In the genomic region with DNA sequence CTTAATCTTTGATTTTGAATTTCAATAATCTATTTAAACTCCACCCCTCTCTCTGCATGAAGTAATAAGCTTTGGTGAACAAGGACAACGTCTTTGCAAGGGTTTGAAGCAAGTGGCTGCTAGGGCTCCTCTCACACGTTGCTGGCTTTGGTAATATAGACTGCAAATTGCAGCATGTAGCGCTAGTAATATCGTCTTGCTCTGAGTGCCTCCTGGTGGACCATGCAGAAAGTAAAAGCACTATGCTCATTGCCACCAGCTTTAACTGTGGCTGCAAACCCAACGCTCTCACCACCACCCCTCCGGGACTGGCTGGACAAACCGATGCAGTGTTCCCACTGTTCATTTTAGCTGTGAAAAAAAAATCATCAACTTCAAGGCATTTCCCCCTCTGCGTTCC, we compare ENCODE assay signal across 12 mouse cellular contexts. TPM values are rescaled to one million over a fixed set of nuclear protein-coding genes. Genes with fewer than 3 reads are reported as not detected.
DNase-seq lines count a peak whose midpoint lies in the region; ATAC-seq and TF ChIP-seq lines count a peak whose summit lies in the region.
"Had no signal": no experiment of that assay in that cellular context is flagged by ENCODE, and none has a peak within 500 bp of the region (broad histone marks: within the 10 kb centered on the region; RNA-seq: fewer than 3 reads in every experiment).

No protein-coding gene starts in this region.

- intact Hi-C loops in left cerebral cortex, postnatal 14 days (cut with DNase I): no loop called here
- intact Hi-C loops in left cerebral cortex, postnatal 36 days (cut with DNase I): no loop called here

- no peak overlapping the region for H3K27ac ChIP-seq in forebrain, embryonic 14.5 days (ENCODE audit: low read depth, low read length)
- H3K27ac ChIP-seq in forebrain, embryonic 10.5 days: no peak overlapping the region
- no peak overlapping the region for H3K27ac ChIP-seq in CH12.LX (ENCODE audit: insufficient read depth, low read depth)
- no peak overlapping the region for H3K27ac ChIP-seq in liver, embryonic 14.5 days
- H3K27ac ChIP-seq: embryonic facial prominence, embryonic 13.5 days; midbrain, embryonic 13.5 days had no signal

- 57% methylated on average over 8 of the region's 8 CpGs for WGBS in forebrain, embryonic 14.5 days
- 62% methylated on average over 8 of the region's 8 CpGs for WGBS in forebrain, embryonic 10.5 days
- WGBS in liver, embryonic 14.5 days (ENCODE audit: insufficient replicate concordance): 36% methylated on average over 8 of the region's 8 CpGs

- H3K9me3 ChIP-seq in forebrain, embryonic 14.5 days (replicated peaks; ENCODE audit: control insufficient read depth, low read length): no peaks in the 10 kb centered on the region
- peaks cover 4% of the 10 kb centered on the region; the same call in 1 of the 2 replicates for H3K9me3 ChIP-seq in forebrain, embryonic 10.5 days
- H3K9me3 ChIP-seq in CH12.LX (replicated peaks; ENCODE audit: low read length): peaks cover 3% of the 10 kb centered on the region
- no peaks in the 10 kb centered on the region for H3K9me3 ChIP-seq in liver, embryonic 14.5 days (ENCODE audit: control insufficient read depth, low read length)
- H3K9me3 ChIP-seq: embryonic facial prominence, embryonic 13.5 days; heart, embryonic 12.5 days; midbrain, embryonic 13.5 days had no signal

- no peak overlapping the region for H3K4me3 ChIP-seq in forebrain, embryonic 14.5 days (ENCODE audit: low read depth, low read length)
- no peak overlapping the region for H3K4me3 ChIP-seq in forebrain, embryonic 10.5 days
- no peak overlapping the region for H3K4me3 ChIP-seq in CH12.LX (replicated peaks in 1 of 3; ENCODE audit: low read depth in 2 of 3, low read length in 2 of 3, poor library complexity in 1 of 3)
- no peak overlapping the region for H3K4me3 ChIP-seq in liver, embryonic 14.5 days (ENCODE audit: insufficient read depth in 1 of 2, low read depth in 2 of 2, low read length in 2 of 2)
- H3K4me3 ChIP-seq: embryonic facial prominence, embryonic 13.5 days; heart, embryonic 12.5 days; midbrain, embryonic 13.5 days had no signal

- TF ChIP-seq RAD21 in CH12.LX (IDR thresholded peaks at IDR 0.05; ENCODE audit: low read depth, low read length): peak; percentile 69

- H3K4me2 ChIP-seq in forebrain, embryonic 14.5 days (ENCODE audit: low read length): no peak overlapping the region
- H3K4me2 ChIP-seq in CH12.LX (ENCODE audit: insufficient read depth, low read depth, poor library complexity, severe bottlenecking): no peak overlapping the region
- no peak overlapping the region for H3K4me2 ChIP-seq in liver, embryonic 14.5 days (ENCODE audit: low read depth)
- H3K4me2 ChIP-seq: embryonic facial prominence, embryonic 13.5 days; heart, embryonic 12.5 days; midbrain, embryonic 13.5 days had no signal

- no peaks in the 10 kb centered on the region for H3K4me1 ChIP-seq in forebrain, embryonic 14.5 days (ENCODE audit: control insufficient read depth, insufficient read depth, low read length)
- no peaks in the 10 kb centered on the region for H3K4me1 ChIP-seq in forebrain, embryonic 10.5 days
- H3K4me1 ChIP-seq in CH12.LX (ENCODE audit: control insufficient read depth in 1 of 2, insufficient read depth in 2 of 2): peaks cover 0 to 7% of the 10 kb centered on the region in 2 experiments; a peak in 1 of 4 replicates
- H3K4me1 ChIP-seq in liver, embryonic 14.5 days (replicated peaks; ENCODE audit: control insufficient read depth in 2 of 2, insufficient read depth in 2 of 2, low read length in 1 of 2): peaks cover 1% of the 10 kb centered on the region in 2 experiments
- H3K4me1 ChIP-seq: embryonic facial prominence, embryonic 13.5 days; heart, embryonic 12.5 days; midbrain, embryonic 13.5 days had no signal

- no peaks in the 10 kb centered on the region for H3K36me3 ChIP-seq in forebrain, embryonic 14.5 days (ENCODE audit: control insufficient read depth, insufficient read depth, low read length)
- H3K36me3 ChIP-seq in forebrain, embryonic 10.5 days (replicated peaks): no peaks in the 10 kb centered on the region
- H3K36me3 ChIP-seq in CH12.LX (replicated peaks in 1 of 2; ENCODE audit: control insufficient read depth in 1 of 2, insufficient read depth in 1 of 2, low read length in 1 of 2): no peaks in the 10 kb centered on the region
- H3K36me3 ChIP-seq in liver, embryonic 14.5 days (replicated peaks; ENCODE audit: control insufficient read depth, insufficient read depth, low read depth): no peaks in the 10 kb centered on the region
- H3K36me3 ChIP-seq: embryonic facial prominence, embryonic 13.5 days; heart, embryonic 12.5 days; midbrain, embryonic 13.5 days had no signal

- H3K79me2 ChIP-seq in CH12.LX (replicated peaks; ENCODE audit: control insufficient read depth, extremely low read depth, insufficient read depth, poor library complexity, severe bottlenecking): no peaks in the 10 kb centered on the region

- TF ChIP-seq POLR2A in CH12.LX (IDR thresholded peaks at IDR 0.05; ENCODE audit: low read depth, low read length): no peak

- no peaks in the 10 kb centered on the region for H3K27me3 ChIP-seq in forebrain, embryonic 14.5 days (replicated peaks; ENCODE audit: control insufficient read depth, insufficient read depth, low read length)
- no peaks in the 10 kb centered on the region for H3K27me3 ChIP-seq in forebrain, embryonic 10.5 days (ENCODE audit: poor library complexity, severe bottlenecking)
- no peaks in the 10 kb centered on the region for H3K27me3 ChIP-seq in CH12.LX (replicated peaks)
- H3K27me3 ChIP-seq in liver, embryonic 14.5 days (ENCODE audit: control insufficient read depth, insufficient read depth, low read length): no peaks in the 10 kb centered on the region
- H3K27me3 ChIP-seq: embryonic facial prominence, embryonic 13.5 days; heart, embryonic 12.5 days; midbrain, embryonic 13.5 days had no signal

- DNase-seq in forebrain, embryonic 14.5 days (ENCODE audit: low spot score): peak; percentile 32
- DNase-seq in forebrain, embryonic 10.5 days (ENCODE audit: extremely low spot score, low spot score): no peak
- peak; percentile 39 for DNase-seq in left cerebral cortex, postnatal 14 days (ENCODE audit: low spot score in 2 of 2)
- DNase-seq in left cerebral cortex, postnatal 36 days (ENCODE audit: low spot score in 2 of 2): no peak
- peak; percentile 48 for DNase-seq in CH12.LX (ENCODE audit: extremely low read depth)
- no peak for DNase-seq in liver, embryonic 14.5 days (ENCODE audit: low read depth in 3 of 3, low spot score in 3 of 3)
- no peak for DNase-seq in yolk sac, embryonic 10.5 days (ENCODE audit: low spot score)
- DNase-seq in cerebellum, adult 11 months: no peak
- DNase-seq: adrenal gland, postnatal 25 days had no signal

- no peak for ATAC-seq in forebrain, embryonic 14.5 days
- ATAC-seq in liver, embryonic 14.5 days (ENCODE audit: insufficient read depth): peak; percentile 59; the same call in 1 of the 2 replicates
- ATAC-seq: midbrain, embryonic 13.5 days had no signal

- no peak for TF ChIP-seq EP300 in CH12.LX (IDR thresholded peaks at IDR 0.05; ENCODE audit: low read length)
- TF ChIP-seq EP300 in liver, embryonic 14.5 days (IDR thresholded peaks at IDR 0.05; ENCODE audit: low read depth): no peak

- H3K9ac ChIP-seq in forebrain, embryonic 14.5 days (ENCODE audit: low read length): no peak overlapping the region
- no peak overlapping the region for H3K9ac ChIP-seq in CH12.LX (ENCODE audit: insufficient read depth, low read depth)
- no peak overlapping the region for H3K9ac ChIP-seq in liver, embryonic 14.5 days (replicated peaks)
- H3K9ac ChIP-seq: embryonic facial prominence, embryonic 13.5 days; heart, embryonic 12.5 days; midbrain, embryonic 13.5 days had no signal

- TF ChIP-seq CTCF in CH12.LX (conservative IDR thresholded peaks at IDR 0.05 in 1 of 2, IDR thresholded peaks at IDR 0.05 in 1 of 2; ENCODE audit: low read depth in 2 of 2, low read length in 2 of 2): peak in 1 of 2 experiments; percentile 71; a peak in 2 of 4 replicates
- peak; percentile 73 for TF ChIP-seq CTCF in liver, embryonic 14.5 days (IDR thresholded peaks at IDR 0.05; ENCODE audit: low read depth)

- in situ Hi-C loops in CH12.LX (cut with MboI; ENCODE audit: low pct_ligation_motif_present, low pct_unique_long_range_greater_than_20kb, low sequenced_read_pairs): no loop called here

- dilution Hi-C loops in CH12.LX (cut with MboI; ENCODE audit: extremely low pct_ligation_motif_present, extremely low pct_unique_long_range_greater_than_20kb, low sequenced_read_pairs): no loop called here

RNA-seq across cellular contexts. Expression of gene Gp9, which starts 7.2 kb away (rescaled TPM):
- 0.47 and 0.94 TPM in 2 replicates for polyA plus RNA-seq in forebrain, embryonic 14.5 days (2014; fragmentation: Nextera tagmentation; extraction: Ambion mirVana)
- polyA plus RNA-seq in forebrain, embryonic 10.5 days (2016; fragmentation: Nextera tagmentation; extraction: Ambion mirVana): 2.5 and 3.2 TPM in 2 replicates
- 1 to 10 TPM; 1.3 TPM for total RNA-seq in left cerebral cortex, postnatal 14 days (2021)
- 1 to 10 TPM; 1.3 to 1.9 TPM for total RNA-seq in left cerebral cortex, postnatal 36 days (2021)
- total RNA-seq in CH12.LX (2012; rRNA removed) (not detected in 2 replicates), CH12.LX (2014; rRNA removed) (not detected in 2 replicates)
- polyA plus RNA-seq in CH12.LX (2012; ENCODE audit: insufficient read length, low read depth): not detected in 2 replicates
- polyA plus RNA-seq in liver, embryonic 14.5 days (2012; rRNA removed): 35.1 and 62.4 TPM in 2 replicates
- polyA plus RNA-seq in liver, embryonic 14.5 days (2014; fragmentation: Nextera tagmentation; extraction: Ambion mirVana): 29.1 and 35.2 TPM in 2 replicates
- total RNA-seq: adrenal gland, postnatal 25 days had no signal

RNA-seq across cellular contexts. Expression of gene Efcc1, which starts 40.0 kb away (rescaled TPM):
- polyA plus RNA-seq in forebrain, embryonic 14.5 days (2014; fragmentation: Nextera tagmentation; extraction: Ambion mirVana): 0.89 and 2.0 TPM in 2 replicates
- polyA plus RNA-seq in forebrain, embryonic 10.5 days (2016; fragmentation: Nextera tagmentation; extraction: Ambion mirVana): 0.84 TPM in 2 replicates
- 1 to 10 TPM; 4.0 to 4.3 TPM for total RNA-seq in left cerebral cortex, postnatal 14 days (2021)
- 1 to 10 TPM; 3.9 to 6.0 TPM for total RNA-seq in left cerebral cortex, postnatal 36 days (2021)
- total RNA-seq in CH12.LX (2012; rRNA removed) (not detected in 2 replicates), CH12.LX (2014; rRNA removed) (not detected in 2 replicates)
- polyA plus RNA-seq in CH12.LX (2012; ENCODE audit: insufficient read length, low read depth): 0.14 and 0.18 TPM in 2 replicates
- 0.09 and 0.16 TPM in 2 replicates for polyA plus RNA-seq in liver, embryonic 14.5 days (2012; rRNA removed)
- 0.17 and 0.27 TPM in 2 replicates for polyA plus RNA-seq in liver, embryonic 14.5 days (2014; fragmentation: Nextera tagmentation; extraction: Ambion mirVana)

RNA-seq across cellular contexts. Expression of gene Rab43, which starts 41.3 kb away (rescaled TPM):
- polyA plus RNA-seq in forebrain, embryonic 14.5 days (2014; fragmentation: Nextera tagmentation; extraction: Ambion mirVana): 3.8 and 4.9 TPM in 2 replicates
- polyA plus RNA-seq in forebrain, embryonic 10.5 days (2016; fragmentation: Nextera tagmentation; extraction: Ambion mirVana): 4.6 and 6.6 TPM in 2 replicates
- 10 to 100 TPM; 20.1 to 21.3 TPM for total RNA-seq in left cerebral cortex, postnatal 14 days (2021)
- 10 to 100 TPM; 14.1 to 18.1 TPM for total RNA-seq in left cerebral cortex, postnatal 36 days (2021)
- 10.3 and 11.4 TPM in 2 replicates for total RNA-seq in CH12.LX (2012; rRNA removed)
- total RNA-seq in CH12.LX (2014; rRNA removed): 2.8 and 4.3 TPM in 2 replicates
- polyA plus RNA-seq in CH12.LX (2012; ENCODE audit: insufficient read length, low read depth): 16.1 and 23.4 TPM in 2 replicates
- 21.9 and 27.8 TPM in 2 replicates for polyA plus RNA-seq in liver, embryonic 14.5 days (2012; rRNA removed)
- polyA plus RNA-seq in liver, embryonic 14.5 days (2014; fragmentation: Nextera tagmentation; extraction: Ambion mirVana): 25.9 and 34.1 TPM in 2 replicates

Comparison
In these comparisons a context has a peak if more than half of its experiments do, and no peak if none do; other contexts are left out.
1. DNase-seq: peak in forebrain, embryonic 14.5 days (single experiment), left cerebral cortex, postnatal 14 days (2 of 2) and CH12.LX (single experiment); none in forebrain, embryonic 10.5 days (single experiment), left cerebral cortex, postnatal 36 days (0 of 2), liver, embryonic 14.5 days (0 of 3), yolk sac, embryonic 10.5 days (single experiment) and cerebellum, adult 11 months (single experiment).